Mouse (Mus musculus): ENCODE data around the gene Klf7.

DNA sequence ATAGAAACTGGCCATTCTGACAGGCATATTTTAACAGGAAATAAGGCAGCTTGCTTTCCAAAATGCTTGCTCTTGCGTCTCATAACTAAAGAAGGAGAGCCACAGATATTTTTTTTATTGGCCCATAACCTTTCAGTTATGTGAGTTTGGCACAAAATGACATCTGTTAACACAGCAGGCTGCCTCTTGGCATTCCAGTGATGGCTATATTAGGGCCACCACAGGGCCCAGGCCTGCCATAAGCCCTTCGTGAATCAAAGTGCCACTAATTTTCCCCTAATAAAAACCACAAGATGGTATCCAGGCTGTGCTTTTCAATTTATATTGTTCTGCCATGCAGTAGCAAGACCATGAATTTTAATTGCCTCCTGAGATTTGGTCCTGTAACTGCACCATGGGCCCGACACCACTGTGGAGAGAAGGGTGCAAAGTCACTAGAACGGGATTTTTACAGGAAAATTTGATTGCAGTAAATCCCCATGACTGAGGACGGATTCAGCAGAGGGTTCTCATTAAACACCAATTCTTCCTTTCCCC is 42.5 kb upstream of the Klf7 start:
- TF ChIP-seq CTCF (IDR thresholded peaks at IDR 0.05; ENCODE audit: low read depth) (no peak), EP300 (IDR thresholded peaks at IDR 0.05; ENCODE audit: low read depth) (no peak)

Data from liver, embryonic 14.5 days (tissue).